Mouse (Mus musculus) MEL (cell line): ENCODE data around the gene Cyp2d22.

ENCODE experiments used
- CHD1 ChIP-seq: IDR thresholded peaks from 2 replicates; pipeline ENCODE4 v1.6.1; 2012; ENCODE audit warnings: low read depth, mild to moderate bottlenecking, inconsistent platforms, low read length, improper control_type of control experiment
- CTCF ChIP-seq, 3 experiments: IDR thresholded peaks in 2 of 3; conservative IDR thresholded peaks in 1 of 3; 2 replicates each; pipeline ENCODE4 v1.5.1; 2011 to 2012; ENCODE audit warnings: low read length in 3 of 3, low read depth in 2 of 3, mild to moderate bottlenecking in 2 of 3, improper control_type of control experiment in 1 of 3, inconsistent platforms in 1 of 3, mixed read lengths in 1 of 3, moderate library complexity in 1 of 3; ENCODE audit not compliant: control insufficient read depth in 1 of 3, insufficient read depth in 1 of 3, poor library complexity in 1 of 3, severe bottlenecking in 1 of 3
- EP300 ChIP-seq, 2 experiments: IDR thresholded peaks; 2 replicates each; pipeline ENCODE4 v1.6.1; 2011; ENCODE audit warnings: improper control_type of control experiment in 2 of 2, low read length in 2 of 2, low read depth in 1 of 2, mild to moderate bottlenecking in 1 of 2
- GABPA ChIP-seq: IDR thresholded peaks from 2 replicates; pipeline ENCODE4 v1.6.1; 2012; ENCODE audit warnings: low read depth, mild to moderate bottlenecking, inconsistent platforms, low read length, improper control_type of control experiment, moderate library complexity
- GATA1 ChIP-seq: IDR thresholded peaks from 2 replicates; pipeline ENCODE4 v1.6.1; 2011; ENCODE audit warnings: low read depth, low read length, improper control_type of control experiment
- MAFK ChIP-seq: IDR thresholded peaks from 2 replicates; pipeline ENCODE4 v1.6.1; 2011; ENCODE audit warnings: low read depth, mild to moderate bottlenecking, low read length, improper control_type of control experiment, borderline replicate concordance
- MAZ ChIP-seq: IDR thresholded peaks from 2 replicates; pipeline ENCODE4 v1.6.1; 2012; ENCODE audit warnings: low read depth, mild to moderate bottlenecking, inconsistent platforms, low read length, improper control_type of control experiment
- MEF2A ChIP-seq: IDR thresholded peaks from 2 replicates; pipeline ENCODE4 v1.6.1; 2014; ENCODE audit warnings: low read depth, mild to moderate bottlenecking, inconsistent platforms, low read length, improper control_type of control experiment; ENCODE audit not compliant: poor library complexity, insufficient replicate concordance, severe bottlenecking; ENCODE audit errors: extremely low read depth
- POLR2A ChIP-seq, 2 experiments: IDR thresholded peaks; 2 replicates each; pipeline ENCODE4 v1.6.1; 2011 to 2012; ENCODE audit warnings: low read length in 2 of 2, mild to moderate bottlenecking in 2 of 2, control low read depth in 1 of 2, improper control_type of control experiment in 1 of 2, low read depth in 1 of 2, moderate library complexity in 1 of 2; ENCODE audit not compliant: control insufficient read depth in 1 of 2, insufficient read depth in 1 of 2, poor library complexity in 1 of 2
- SMC3 ChIP-seq: IDR thresholded peaks from 2 replicates; pipeline ENCODE4 v1.6.1; 2011; ENCODE audit warnings: low read depth, low read length, improper control_type of control experiment

DNA sequence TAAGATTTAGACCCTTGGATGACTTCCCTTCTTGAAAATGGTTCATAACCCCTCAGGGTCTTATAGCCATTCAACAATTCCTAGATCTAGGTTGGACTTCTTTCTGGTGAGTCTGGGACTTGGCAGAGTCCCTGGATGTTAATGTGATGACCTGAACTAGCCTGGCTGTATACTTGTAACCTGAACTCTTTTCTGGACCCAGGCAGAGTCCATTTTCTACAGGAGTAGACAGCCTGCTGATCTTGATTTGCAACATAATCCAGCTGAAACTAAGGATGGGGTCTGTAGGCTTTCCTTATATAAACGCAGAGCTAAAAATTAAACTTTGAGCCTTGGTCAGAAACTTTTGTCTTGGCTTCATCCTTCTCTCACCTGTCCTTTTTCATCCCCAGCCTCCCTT lies 38.6 kb upstream of the Cyp2d22 start:
- no peak for TF ChIP-seq CTCF (IDR thresholded peaks at IDR 0.05 in 2 of 3, conservative IDR thresholded peaks at IDR 0.05 in 1 of 3; ENCODE audit: control insufficient read depth in 1 of 3, insufficient read depth in 1 of 3, low read depth in 2 of 3, low read length in 3 of 3, poor library complexity in 1 of 3, severe bottlenecking in 1 of 3)
- no peak for TF ChIP-seq EP300 (IDR thresholded peaks at IDR 0.05; ENCODE audit: low read depth in 1 of 2, low read length in 2 of 2)
- TF ChIP-seq POLR2A (IDR thresholded peaks at IDR 0.05; ENCODE audit: control insufficient read depth in 1 of 2, insufficient read depth in 1 of 2, low read depth in 1 of 2, low read length in 2 of 2, poor library complexity in 1 of 2) = no peak
- TF ChIP-seq MAFK = no peak
- TF ChIP-seq MAZ = no peak
- TF ChIP-seq GATA1 = no peak
- TF ChIP-seq SMC3 = no peak
- no peak for TF ChIP-seq GABPA
- no peak for TF ChIP-seq MEF2A
- no peak for TF ChIP-seq CHD1
